Mouse (Mus musculus) MEL (cell line): Measurements from ENCODE around the gene Ttc29. TPM values are rescaled to one million over a fixed set of nuclear protein-coding genes. Genes with fewer than 3 reads are reported as not detected.

ENCODE experiments used
- DNase-seq: peaks from one replicate; pipeline ENCODE4 v3.0.0; 2011; ENCODE audit warnings: low read depth, low spot score
- H3K27ac ChIP-seq: 2 replicates; pipeline ENCODE4 v1.5.1; 2012; ENCODE audit warnings: low read depth, mild to moderate bottlenecking, control low read depth, low read length, moderate library complexity; ENCODE audit not compliant: control insufficient read depth
- H3K27me3 ChIP-seq, 2 experiments: fragments of 150-350 bp in 1 of 2; sonication (generic) in 1 of 2; 2 replicates each; pipeline ENCODE4 v1.6.1; 2012; ENCODE audit warnings: low read length in 2 of 2, mild to moderate bottlenecking in 2 of 2, improper control_type of control experiment in 1 of 2, moderate library complexity in 1 of 2; ENCODE audit not compliant: insufficient read depth in 2 of 2, control insufficient read depth in 1 of 2
- H3K36me3 ChIP-seq, 2 experiments: 2 replicates each; pipeline ENCODE4 v1.6.1; 2012 to 2014; ENCODE audit warnings: low read length in 2 of 2, improper control_type of control experiment in 1 of 2, inconsistent platforms in 1 of 2, mild to moderate bottlenecking in 1 of 2; ENCODE audit not compliant: insufficient read depth in 2 of 2, control insufficient read depth in 1 of 2
- H3K4me1 ChIP-seq, 2 experiments: fragments of 150-350 bp in 1 of 2; sonication (generic) in 1 of 2; 2 replicates each; pipeline ENCODE4 v1.6.1; 2012; ENCODE audit warnings: low read length in 2 of 2, improper control_type of control experiment in 1 of 2, mild to moderate bottlenecking in 1 of 2; ENCODE audit not compliant: insufficient read depth in 2 of 2, control insufficient read depth in 1 of 2
- H3K4me3 ChIP-seq, 2 experiments: fragments of 150-350 bp in 1 of 2; sonication (generic) in 1 of 2; 2 replicates each; pipeline ENCODE4 v1.5.1; 2012; ENCODE audit warnings: low read depth in 2 of 2, low read length in 2 of 2, mild to moderate bottlenecking in 2 of 2, moderate library complexity in 2 of 2, control low read depth in 1 of 2, improper control_type of control experiment in 1 of 2; ENCODE audit not compliant: control insufficient read depth in 1 of 2, insufficient read depth in 1 of 2
- H3K79me2 ChIP-seq: 2 replicates; pipeline ENCODE4 v1.6.1; 2012; ENCODE audit warnings: mild to moderate bottlenecking, low read length, moderate library complexity; ENCODE audit not compliant: control insufficient read depth, poor library complexity, insufficient read depth
- H3K9ac ChIP-seq: 2 replicates; pipeline ENCODE4 v1.6.1; 2012; ENCODE audit warnings: low read depth, mild to moderate bottlenecking, control low read depth, low read length, moderate library complexity; ENCODE audit not compliant: control insufficient read depth, poor library complexity, severe bottlenecking
- H3K9me3 ChIP-seq: fragments of 150-350 bp; sonication (generic); replicated peaks from 2 replicates; pipeline ENCODE4 v1.6.1; 2012; ENCODE audit warnings: mild to moderate bottlenecking, low read length, improper control_type of control experiment, moderate library complexity; ENCODE audit not compliant: insufficient read depth
- BHLHE40 ChIP-seq: IDR thresholded peaks from 2 replicates; pipeline ENCODE4 v1.6.1; 2012; ENCODE audit warnings: low read depth, mild to moderate bottlenecking, inconsistent platforms, low read length, improper control_type of control experiment, borderline replicate concordance
- CHD1 ChIP-seq: IDR thresholded peaks from 2 replicates; pipeline ENCODE4 v1.6.1; 2012; ENCODE audit warnings: low read depth, mild to moderate bottlenecking, inconsistent platforms, low read length, improper control_type of control experiment
- CHD2 ChIP-seq: IDR thresholded peaks from 2 replicates; pipeline ENCODE4 v1.6.1; 2011; ENCODE audit warnings: low read length, improper control_type of control experiment
- CTCF ChIP-seq, 3 experiments: IDR thresholded peaks in 2 of 3; conservative IDR thresholded peaks in 1 of 3; 2 replicates each; pipeline ENCODE4 v1.5.1; 2011 to 2012; ENCODE audit warnings: low read length in 3 of 3, low read depth in 2 of 3, mild to moderate bottlenecking in 2 of 3, improper control_type of control experiment in 1 of 3, inconsistent platforms in 1 of 3, mixed read lengths in 1 of 3, moderate library complexity in 1 of 3; ENCODE audit not compliant: control insufficient read depth in 1 of 3, insufficient read depth in 1 of 3, poor library complexity in 1 of 3, severe bottlenecking in 1 of 3
- E2F4 ChIP-seq: IDR thresholded peaks from 2 replicates; pipeline ENCODE4 v1.6.1; 2011; ENCODE audit warnings: low read depth, low read length, improper control_type of control experiment, borderline replicate concordance
- EP300 ChIP-seq, 2 experiments: IDR thresholded peaks; 2 replicates each; pipeline ENCODE4 v1.6.1; 2011; ENCODE audit warnings: improper control_type of control experiment in 2 of 2, low read length in 2 of 2, low read depth in 1 of 2, mild to moderate bottlenecking in 1 of 2
- GABPA ChIP-seq: IDR thresholded peaks from 2 replicates; pipeline ENCODE4 v1.6.1; 2012; ENCODE audit warnings: low read depth, mild to moderate bottlenecking, inconsistent platforms, low read length, improper control_type of control experiment, moderate library complexity
- GATA1 ChIP-seq: IDR thresholded peaks from 2 replicates; pipeline ENCODE4 v1.6.1; 2011; ENCODE audit warnings: low read depth, low read length, improper control_type of control experiment
- HCFC1 ChIP-seq: IDR thresholded peaks from 2 replicates; pipeline ENCODE4 v1.6.1; 2012; ENCODE audit warnings: low read depth, mild to moderate bottlenecking, inconsistent platforms, low read length, improper control_type of control experiment, moderate library complexity
- JUND ChIP-seq: IDR thresholded peaks from 2 replicates; pipeline ENCODE4 v1.6.1; 2011; ENCODE audit warnings: low read depth, mild to moderate bottlenecking, improper control_type of control experiment, low read length
- MAFK ChIP-seq: IDR thresholded peaks from 2 replicates; pipeline ENCODE4 v1.6.1; 2011; ENCODE audit warnings: low read depth, mild to moderate bottlenecking, low read length, improper control_type of control experiment, borderline replicate concordance
- MAX ChIP-seq: IDR thresholded peaks from 2 replicates; pipeline ENCODE4 v1.6.1; 2011; ENCODE audit warnings: low read length, improper control_type of control experiment
- MEF2A ChIP-seq: IDR thresholded peaks from 2 replicates; pipeline ENCODE4 v1.6.1; 2014; ENCODE audit warnings: low read depth, mild to moderate bottlenecking, inconsistent platforms, low read length, improper control_type of control experiment; ENCODE audit not compliant: poor library complexity, insufficient replicate concordance, severe bottlenecking; ENCODE audit errors: extremely low read depth
- MYB ChIP-seq: IDR thresholded peaks from 2 replicates; pipeline ENCODE4 v1.6.1; 2011; ENCODE audit warnings: mild to moderate bottlenecking, low read depth, low read length, improper control_type of control experiment
- NELFE ChIP-seq: IDR thresholded peaks from 2 replicates; pipeline ENCODE4 v1.6.1; 2011; ENCODE audit warnings: low read depth, low read length, improper control_type of control experiment
- NRF1 ChIP-seq: IDR thresholded peaks from 2 replicates; pipeline ENCODE4 v1.6.1; 2014; ENCODE audit warnings: low read depth, mild to moderate bottlenecking, inconsistent platforms, low read length, improper control_type of control experiment, moderate library complexity; ENCODE audit not compliant: poor library complexity, insufficient read depth, severe bottlenecking
- POLR2AphosphoS2 ChIP-seq: IDR thresholded peaks from 2 replicates; pipeline ENCODE4 v1.6.1; 2011; ENCODE audit warnings: low read length, improper control_type of control experiment
- RAD21 ChIP-seq: IDR thresholded peaks from 2 replicates; pipeline ENCODE4 v1.6.1; 2011; ENCODE audit warnings: mild to moderate bottlenecking, low read depth, low read length, improper control_type of control experiment
- RCOR1 ChIP-seq: IDR thresholded peaks from 2 replicates; pipeline ENCODE4 v1.6.1; 2012; ENCODE audit warnings: low read depth, mild to moderate bottlenecking, inconsistent platforms, low read length, improper control_type of control experiment
- SMC3 ChIP-seq: IDR thresholded peaks from 2 replicates; pipeline ENCODE4 v1.6.1; 2011; ENCODE audit warnings: low read depth, low read length, improper control_type of control experiment
- UBTF ChIP-seq: IDR thresholded peaks from 2 replicates; pipeline ENCODE4 v1.6.1; 2012; ENCODE audit warnings: low read depth, mild to moderate bottlenecking, inconsistent platforms, low read length, improper control_type of control experiment, moderate library complexity, borderline replicate concordance; ENCODE audit not compliant: insufficient read depth
- USF1 ChIP-seq: IDR thresholded peaks from 2 replicates; pipeline ENCODE4 v1.6.1; 2014; ENCODE audit warnings: low read depth, mild to moderate bottlenecking, inconsistent platforms, low read length, improper control_type of control experiment, moderate library complexity
- USF2 ChIP-seq, 2 experiments: IDR thresholded peaks; 2 replicates each; pipeline ENCODE4 v1.6.1; 2011 to 2012; ENCODE audit warnings: improper control_type of control experiment in 2 of 2, low read length in 2 of 2, borderline replicate concordance in 1 of 2, inconsistent platforms in 1 of 2, low read depth in 1 of 2, mild to moderate bottlenecking in 1 of 2; ENCODE audit not compliant: insufficient read depth in 1 of 2
- ZC3H11A ChIP-seq: IDR thresholded peaks from 2 replicates; pipeline ENCODE4 v1.6.1; 2012; ENCODE audit warnings: low read depth, mild to moderate bottlenecking, inconsistent platforms, low read length, improper control_type of control experiment
- ZKSCAN1 ChIP-seq: IDR thresholded peaks from 2 replicates; pipeline ENCODE4 v1.6.1; 2012; ENCODE audit warnings: low read depth, mild to moderate bottlenecking, inconsistent platforms, low read length, improper control_type of control experiment, moderate library complexity
- ZMIZ1 ChIP-seq: IDR thresholded peaks from 2 replicates; pipeline ENCODE4 v1.6.1; 2012; ENCODE audit warnings: low read depth, mild to moderate bottlenecking, inconsistent platforms, low read length, improper control_type of control experiment, moderate library complexity
- polyA plus RNA-seq, 2 experiments: library from polyadenylated mRNA; stranded (reverse) in 1 of 2; unstranded in 1 of 2; fragments of >175 nt in 1 of 2; fragments of >200 nt in 1 of 2; gene quantifications; 2 replicates each; pipeline versions ENCODE4 v1.2.1 to v1.2.4; 2012; ENCODE audit warnings: low replicate concordance in 2 of 2, low read depth in 1 of 2; ENCODE audit not compliant: insufficient read length in 2 of 2, insufficient read depth in 1 of 2, missing spikeins in 1 of 2
- total RNA-seq: library from RNA; depleted of rRNA; stranded (reverse); fragments of 300-350 nt; gene quantifications from 2 replicates; pipeline ENCODE4 v1.2.3, GENCODE M21; 2012

Ttc29 gene
- total and polyA plus RNA-seq, 3 experiments: not detected

- H3K27ac ChIP-seq: no peak overlapping the region
- H3K9ac ChIP-seq: no peak overlapping the region
- H3K4me3 ChIP-seq: no peak overlapping the region
- H3K36me3 ChIP-seq: no peaks in the 10 kb centered on the region
- no peaks in the 10 kb centered on the region for H3K79me2 ChIP-seq
- TF ChIP-seq RAD21 (no peak), NELFE (no peak), CHD2 (no peak), ZKSCAN1 (no peak), MEF2A (no peak), CTCF (IDR thresholded peaks at IDR 0.05 in 2 of 3, conservative IDR thresholded peaks at IDR 0.05 in 1 of 3; ENCODE audit: control insufficient read depth in 1 of 3, insufficient read depth in 1 of 3, low read depth in 2 of 3, low read length in 3 of 3, poor library complexity in 1 of 3, severe bottlenecking in 1 of 3) (no peak), RCOR1 (no peak), MAX (no peak), SMC3 (no peak), UBTF (no peak), HCFC1 (no peak), GATA1 (no peak), POLR2AphosphoS2 (no peak), MAFK (no peak), MYB (no peak), ZMIZ1 (no peak)
- H3K9me3 ChIP-seq: no peaks in the 10 kb centered on the region
- H3K4me1 ChIP-seq: no peaks in the 10 kb centered on the region
- DNase-seq: no peak
- no peaks in the 10 kb centered on the region for H3K27me3 ChIP-seq
Measured at GRCm38 (mm10) chr8:78354801-78355200, 141.7 kb downstream of the Ttc29 start.

DNA sequence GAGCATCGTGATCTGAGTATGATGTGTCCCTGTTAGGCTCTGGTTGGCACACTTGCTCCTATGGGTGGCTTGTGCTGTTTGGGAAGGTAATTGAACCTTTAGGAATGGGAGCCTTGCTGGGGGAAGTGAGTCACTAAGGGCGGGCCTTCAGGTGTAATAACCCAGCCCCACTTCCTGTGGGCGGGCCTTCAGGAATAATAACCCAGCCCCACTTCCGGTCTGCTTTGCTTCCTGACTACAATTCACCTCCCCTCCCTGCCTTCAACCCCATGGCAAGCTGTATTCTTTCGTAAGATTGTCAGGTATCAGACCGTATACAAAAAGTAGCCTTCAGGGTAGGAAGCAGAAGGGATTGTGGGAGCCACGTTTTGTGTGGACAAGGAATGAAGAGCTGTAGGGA is 177.7 kb downstream of the Ttc29 start:
- Histone ChIP-seq H3K9me3 (no peaks in the 10 kb centered on the region), H3K36me3 (no peaks in the 10 kb centered on the region), H3K4me3 (no peak overlapping the region), H3K79me2 (no peaks in the 10 kb centered on the region), H3K9ac (no peak overlapping the region), H3K27me3 (no peaks in the 10 kb centered on the region), H3K4me1 (no peaks in the 10 kb centered on the region), H3K27ac (no peak overlapping the region)
- no peak for TF ChIP-seq GABPA
- TF ChIP-seq MAX: no peak
- no peak for TF ChIP-seq E2F4
- no peak for TF ChIP-seq BHLHE40
- no peak for TF ChIP-seq NRF1
- no peak for TF ChIP-seq USF2 (IDR thresholded peaks at IDR 0.05; ENCODE audit: borderline replicate concordance in 1 of 2, insufficient read depth in 1 of 2, low read depth in 1 of 2, low read length in 2 of 2)
- no peak for TF ChIP-seq ZMIZ1
- no peak for TF ChIP-seq CHD2
- TF ChIP-seq JUND: no peak
- TF ChIP-seq GATA1: no peak
- TF ChIP-seq MEF2A: no peak
- TF ChIP-seq ZC3H11A: no peak
- TF ChIP-seq CHD1: no peak
- no peak for TF ChIP-seq MYB
- no peak for TF ChIP-seq EP300 (IDR thresholded peaks at IDR 0.05; ENCODE audit: low read depth in 1 of 2, low read length in 2 of 2)
- TF ChIP-seq USF1: no peak
- no peak for TF ChIP-seq RCOR1
- no peak for TF ChIP-seq RAD21
- no peak for DNase-seq
